Mouse (Mus musculus) embryo, embryonic 11.5 days (tissue): ENCODE results near the gene Ahdc1.

Experiments used
- DNase-seq: peaks from one replicate; pipeline ENCODE4 v3.0.0-alpha.2; 2012; ENCODE audit warnings: low read depth, low spot score

Ahdc1 gene

GRCm38 (mm10) chr4:133078947-133079346 lies 67.9 kb downstream of the Ahdc1 start:
- DNase-seq = no peak

GRCm38 (mm10) chr4:133079416-133080113 lies 68.5 kb downstream of the Ahdc1 start:
- DNase-seq = no peak

GRCm38 (mm10) chr4:133080862-133081261 lies 69.8 kb downstream of the Ahdc1 start:
- no peak for DNase-seq

GRCm38 (mm10) chr4:133082216-133082773 lies 71.2 kb downstream of the Ahdc1 start:
- DNase-seq = no peak

GRCm38 (mm10) chr4:133083991-133084861 lies 73.2 kb downstream of the Ahdc1 start:
- no peak for DNase-seq

GRCm38 (mm10) chr4:133085011-133085782 lies 74.1 kb downstream of the Ahdc1 start:
- DNase-seq = no peak

GRCm38 (mm10) chr4:133085783-133086342 lies 74.8 kb downstream of the Ahdc1 start:
- no peak for DNase-seq

- no peak for DNase-seq
Observed at GRCm38 (mm10) chr4:133087177-133087714, 76.2 kb downstream of the Ahdc1 start.

- DNase-seq = no peak
Observed at GRCm38 (mm10) chr4:133087835-133088234, 76.8 kb downstream of the Ahdc1 start.

- DNase-seq = no peak
Observed at GRCm38 (mm10) chr4:133089319-133089718, 78.3 kb downstream of the Ahdc1 start.

- no peak for DNase-seq
Observed at GRCm38 (mm10) chr4:133089802-133090201, 78.7 kb downstream of the Ahdc1 start.

- DNase-seq = no peak
Observed at GRCm38 (mm10) chr4:133090276-133090719, 79.2 kb downstream of the Ahdc1 start.

- no peak for DNase-seq
Observed at GRCm38 (mm10) chr4:133090720-133091458, 79.8 kb downstream of the Ahdc1 start.

GRCm38 (mm10) chr4:133091459-133091785 lies 80.4 kb downstream of the Ahdc1 start:
- DNase-seq = no peak

- no peak for DNase-seq
Observed at GRCm38 (mm10) chr4:133092453-133092901, 81.4 kb downstream of the Ahdc1 start.

GRCm38 (mm10) chr4:133093056-133093455 lies 82.0 kb downstream of the Ahdc1 start:
- no peak for DNase-seq

GRCm38 (mm10) chr4:133093481-133094033 lies 82.5 kb downstream of the Ahdc1 start:
- no peak for DNase-seq

- no peak for DNase-seq
Observed at GRCm38 (mm10) chr4:133094255-133094654, 83.2 kb downstream of the Ahdc1 start.

GRCm38 (mm10) chr4:133094936-133095733 lies 84.1 kb downstream of the Ahdc1 start:
- DNase-seq = no peak
